ENCODE assay signal across 50 mouse cellular contexts in genomic region chr6:41646672-41647071, GRCm38 (mm10). TPM values are rescaled to one million over a fixed set of nuclear protein-coding genes. Genes with fewer than 3 reads are reported as not detected.
"Had no signal": no experiment of that assay in that cellular context is flagged by ENCODE, and none has a peak within 500 bp of the region (broad histone marks: within the 10 kb centered on the region; RNA-seq: fewer than 3 reads in every experiment).

No protein-coding gene starts in this region.

- H3K9ac ChIP-seq: heart, embryonic 12.5 days; heart, embryonic 13.5 days; heart, embryonic 15.5 days; hindbrain, embryonic 12.5 days; hindbrain, embryonic 13.5 days; hindbrain, embryonic 14.5 days; hindbrain, embryonic 15.5 days; intestine, embryonic 15.5 days; kidney, embryonic 15.5 days had no signal

- H3K27me3 ChIP-seq: heart, embryonic 12.5 days; heart, embryonic 13.5 days; heart, embryonic 15.5 days; hindbrain, embryonic 12.5 days; hindbrain, embryonic 13.5 days; hindbrain, embryonic 15.5 days; intestine, embryonic 15.5 days; kidney, embryonic 15.5 days had no signal

- ATAC-seq: hindbrain, embryonic 16.5 days; hindbrain, postnatal 0 days; inflammation-experienced regulatory T-cells, adult 6 months; intestine, embryonic 15.5 days; intestine, embryonic 16.5 days; intestine, postnatal 0 days had no signal

- H3K27ac ChIP-seq: heart, embryonic 13.5 days; heart, embryonic 15.5 days; hindbrain, embryonic 10.5 days; hindbrain, embryonic 12.5 days; hindbrain, embryonic 13.5 days; hindbrain, embryonic 14.5 days; hindbrain, embryonic 15.5 days; hindbrain, postnatal 0 days; intestine, embryonic 15.5 days; kidney, embryonic 15.5 days; kidney, postnatal 0 days; layer of hippocampus, adult 2 months; left cerebral cortex, adult 2 months had no signal

- H3K4me2 ChIP-seq: heart, embryonic 11.5 days; heart, embryonic 12.5 days; heart, embryonic 13.5 days; heart, embryonic 15.5 days; hindbrain, embryonic 12.5 days; hindbrain, embryonic 13.5 days; hindbrain, embryonic 14.5 days; hindbrain, embryonic 15.5 days; intestine, embryonic 15.5 days; kidney, embryonic 15.5 days had no signal

- H3K4me1 ChIP-seq: heart, embryonic 12.5 days; heart, embryonic 13.5 days; heart, embryonic 15.5 days; hindbrain, embryonic 10.5 days; hindbrain, embryonic 12.5 days; hindbrain, embryonic 13.5 days; hindbrain, embryonic 15.5 days; intestine, embryonic 15.5 days; kidney, embryonic 15.5 days had no signal

- DNase-seq: heart, postnatal 10 days; heart, postnatal 14 days; heart, postnatal 36 days; heart, postnatal 4 days; kidney, adult 11 months; kidney, adult 18-20 months; kidney, adult 2 months; kidney, adult 8-10 months; kidney, adult 9 months; kidney, postnatal 10 days; kidney, postnatal 14 days; kidney, postnatal 25 days; kidney, postnatal 36 days; kidney, postnatal 4 days; layer of hippocampus, adult 9-11 months; layer of hippocampus, postnatal 36 days had no signal

- H3K9me3 ChIP-seq: heart, embryonic 12.5 days; heart, embryonic 13.5 days; heart, embryonic 15.5 days; hindbrain, embryonic 10.5 days; hindbrain, embryonic 12.5 days; hindbrain, embryonic 13.5 days; hindbrain, embryonic 15.5 days; intestine, embryonic 15.5 days; kidney, embryonic 15.5 days had no signal

- H3K4me3 ChIP-seq: heart, embryonic 12.5 days; heart, embryonic 13.5 days; heart, embryonic 15.5 days; hindbrain, embryonic 10.5 days; hindbrain, embryonic 12.5 days; hindbrain, embryonic 13.5 days; hindbrain, embryonic 15.5 days; intestine, embryonic 15.5 days; kidney, embryonic 15.5 days; layer of hippocampus, adult 2 months; left cerebral cortex, adult 2 months had no signal

- H3K36me3 ChIP-seq: heart, embryonic 12.5 days; heart, embryonic 13.5 days; heart, embryonic 15.5 days; hindbrain, embryonic 10.5 days; hindbrain, embryonic 12.5 days; hindbrain, embryonic 13.5 days; hindbrain, embryonic 15.5 days; intestine, embryonic 15.5 days; kidney, embryonic 15.5 days had no signal

RNA-seq across cellular contexts. Expression of gene Trpv6, which starts 10.5 kb away (rescaled TPM):
- total RNA-seq: heart, postnatal 10 days; heart, postnatal 14 days; heart, postnatal 25 days; heart, postnatal 36 days; heart, postnatal 4 days; hematopoietic stem cell, adult 5-6 weeks; hindbrain, postnatal 0 days had no signal
- polyA plus RNA-seq: heart, embryonic 11.5 days; heart, embryonic 14.5 days; heart, embryonic 15.5 days; heart, postnatal 0 days had no signal

RNA-seq across cellular contexts. Expression of gene Trpv5, which starts 33.9 kb away (rescaled TPM):
- total RNA-seq: heart, postnatal 10 days; heart, postnatal 14 days; heart, postnatal 25 days; heart, postnatal 36 days; heart, postnatal 4 days; hematopoietic stem cell, adult 5-6 weeks; hindbrain, postnatal 0 days; layer of hippocampus, adult 18-20 months; layer of hippocampus, adult 2 months; layer of hippocampus, adult 8-10 months; layer of hippocampus, postnatal 10 days; layer of hippocampus, postnatal 14 days; layer of hippocampus, postnatal 25 days; layer of hippocampus, postnatal 36 days; left cerebral cortex, adult 18-20 months; left cerebral cortex, adult 2 months had no signal
- polyA plus RNA-seq: heart, embryonic 11.5 days; heart, embryonic 12.5 days; heart, embryonic 13.5 days; heart, embryonic 14.5 days; heart, embryonic 15.5 days; heart, embryonic 16.5 days; heart, postnatal 0 days; hindbrain, embryonic 10.5 days; hindbrain, embryonic 11.5 days; hindbrain, embryonic 12.5 days; hindbrain, embryonic 13.5 days; hindbrain, embryonic 14.5 days; hindbrain, embryonic 15.5 days; hindbrain, embryonic 16.5 days; hindbrain, postnatal 0 days; inflammation-experienced regulatory T-cells, adult 6 months; intestine, embryonic 14.5 days; large intestine, adult 2 months had no signal

RNA-seq across cellular contexts. Expression of gene Llcfc1, which starts 37.6 kb away (rescaled TPM):
- total RNA-seq: heart, postnatal 10 days; heart, postnatal 14 days; heart, postnatal 25 days; heart, postnatal 36 days; heart, postnatal 4 days; hematopoietic stem cell, adult 5-6 weeks; layer of hippocampus, adult 18-20 months; layer of hippocampus, adult 2 months; layer of hippocampus, adult 8-10 months; layer of hippocampus, postnatal 10 days; layer of hippocampus, postnatal 14 days; layer of hippocampus, postnatal 25 days; layer of hippocampus, postnatal 36 days; left cerebral cortex, adult 18-20 months; left cerebral cortex, adult 2 months had no signal
- polyA plus RNA-seq: heart, embryonic 11.5 days; heart, embryonic 12.5 days; heart, embryonic 13.5 days; heart, embryonic 14.5 days; heart, embryonic 15.5 days; heart, embryonic 16.5 days; heart, postnatal 0 days; hindbrain, embryonic 10.5 days; hindbrain, embryonic 11.5 days; hindbrain, embryonic 12.5 days; hindbrain, embryonic 13.5 days; hindbrain, embryonic 14.5 days; hindbrain, embryonic 15.5 days; hindbrain, embryonic 16.5 days; hindbrain, postnatal 0 days; inflammation-experienced regulatory T-cells, adult 6 months; intestine, embryonic 14.5 days; kidney, embryonic 14.5 days; large intestine, adult 2 months had no signal

RNA-seq across cellular contexts. Expression of gene Kel, which starts 57.5 kb away (rescaled TPM):
- total RNA-seq: hindbrain, postnatal 0 days; layer of hippocampus, adult 18-20 months; layer of hippocampus, adult 2 months; layer of hippocampus, adult 8-10 months; layer of hippocampus, postnatal 10 days; layer of hippocampus, postnatal 14 days; layer of hippocampus, postnatal 25 days; layer of hippocampus, postnatal 36 days; left cerebral cortex, adult 18-20 months; left cerebral cortex, adult 2 months had no signal
- polyA plus RNA-seq: inflammation-experienced regulatory T-cells, adult 6 months; large intestine, adult 2 months had no signal
